Mouse (Mus musculus): ENCODE measurements around the gene Tyw3. TPM values are rescaled to one million over a fixed set of nuclear protein-coding genes. Genes with fewer than 3 reads are reported as not detected.

Gene Tyw3
- polyA plus RNA-seq, 1 experiment from 2014 or later = 13.1 TPM

DNA sequence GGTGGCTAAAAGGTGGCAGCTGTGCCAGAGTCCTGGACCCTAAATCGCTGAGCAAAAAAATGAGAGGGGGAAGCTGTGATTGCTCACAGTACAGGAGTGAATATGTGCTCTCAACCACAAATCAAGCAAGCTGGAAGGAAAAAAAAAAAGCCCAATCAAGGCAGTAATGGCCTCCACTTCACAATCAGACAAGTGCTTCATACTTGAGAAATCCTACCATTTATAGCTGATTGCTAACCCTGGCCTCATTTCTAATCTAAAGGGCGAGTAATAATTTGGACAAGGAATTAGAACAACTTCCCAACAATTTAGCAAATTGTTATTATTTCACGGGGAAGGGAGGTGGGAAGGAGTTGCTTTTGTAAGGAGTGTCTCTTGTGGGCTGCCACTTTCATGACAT is 31.5 kb downstream of the Tyw3 start:
- no peak for DNase-seq (ENCODE audit: low spot score)

DNA sequence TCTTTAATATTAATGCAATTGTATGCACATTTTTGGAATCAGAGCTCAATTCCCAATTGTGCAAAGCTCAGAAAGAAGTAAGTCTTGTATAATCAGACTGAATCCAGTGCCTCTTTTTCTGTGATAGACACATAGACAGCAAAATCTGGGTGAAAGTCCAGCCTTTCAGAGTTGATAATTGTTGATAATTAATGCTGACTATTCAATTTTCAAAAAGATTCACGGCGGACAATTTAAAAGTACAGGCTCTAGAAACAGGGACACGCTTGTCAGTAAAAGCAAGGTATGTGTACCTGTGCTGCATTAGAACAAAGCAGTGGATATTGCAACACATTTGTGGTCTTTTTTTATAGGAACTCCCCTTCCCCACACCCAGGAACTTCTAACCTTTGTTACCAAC is 34.7 kb downstream of the Tyw3 start:
- no peak for DNase-seq (ENCODE audit: low spot score)

GRCm38 (mm10) chr3:154551035-154551411 is 45.9 kb downstream of the Tyw3 start:
- DNase-seq (ENCODE audit: low spot score) = no peak

DNA sequence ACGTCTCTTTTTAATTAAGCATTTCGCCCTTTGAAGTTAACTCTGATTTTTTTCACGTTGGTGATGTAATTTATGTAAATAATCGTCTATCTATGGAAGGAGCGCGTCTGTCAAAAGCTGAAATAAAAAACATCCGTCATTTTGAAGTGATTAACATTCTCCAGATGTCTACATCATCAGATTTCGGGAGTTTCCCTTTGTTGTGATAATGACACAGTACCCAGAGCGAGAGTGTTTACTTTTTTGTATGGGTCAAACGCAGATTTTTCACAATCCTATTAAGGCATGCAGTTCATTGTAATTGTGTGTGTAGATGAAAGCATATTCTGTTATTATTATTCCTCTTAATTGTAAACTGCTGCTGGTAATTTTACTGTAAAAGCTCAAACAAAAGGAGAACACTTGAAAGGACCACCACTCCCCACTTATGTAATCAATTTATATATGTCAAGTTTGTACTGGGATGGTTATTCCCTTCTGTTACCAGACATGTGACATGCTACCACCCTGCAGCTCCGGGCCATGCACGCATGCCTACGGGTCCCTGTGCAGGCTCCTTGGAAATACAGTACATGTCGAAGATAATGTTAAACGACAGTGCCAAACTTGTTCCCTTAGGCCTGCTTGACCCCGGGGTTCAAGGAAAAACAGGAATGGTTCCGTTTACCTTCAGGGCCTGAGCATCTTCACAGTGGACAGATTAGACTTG is 46.4 kb downstream of the Tyw3 start:
- no peak for DNase-seq (ENCODE audit: low spot score)

- DNase-seq (ENCODE audit: low spot score) = no peak
These were observed 48.0 kb downstream of the Tyw3 start for GRCm38 (mm10) chr3:154548868-154549301.

- no peak for DNase-seq (ENCODE audit: low spot score)
These were observed 49.1 kb downstream of the Tyw3 start for GRCm38 (mm10) chr3:154547549-154548426.

DNA sequence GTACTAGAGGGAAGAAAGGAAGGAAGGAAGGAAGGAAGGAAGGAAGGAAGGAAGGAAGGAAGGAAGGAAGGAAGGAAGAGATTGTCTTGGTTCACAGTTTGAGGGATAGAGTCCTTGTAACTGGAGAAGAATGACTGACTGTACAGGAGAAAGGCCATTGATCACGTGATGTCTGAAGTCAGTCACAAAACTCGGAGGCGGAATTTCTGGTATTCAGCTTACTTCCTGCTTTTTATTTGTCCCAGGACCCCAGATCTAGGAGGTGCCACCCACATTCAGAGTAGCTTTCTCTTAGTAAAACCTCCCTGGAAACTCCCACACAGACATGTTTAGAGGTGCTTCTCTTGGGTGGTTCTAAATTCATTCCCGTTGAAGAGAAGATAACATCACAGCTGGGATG is 50.7 kb downstream of the Tyw3 start:
- no peak for DNase-seq (ENCODE audit: low spot score)

DNA sequence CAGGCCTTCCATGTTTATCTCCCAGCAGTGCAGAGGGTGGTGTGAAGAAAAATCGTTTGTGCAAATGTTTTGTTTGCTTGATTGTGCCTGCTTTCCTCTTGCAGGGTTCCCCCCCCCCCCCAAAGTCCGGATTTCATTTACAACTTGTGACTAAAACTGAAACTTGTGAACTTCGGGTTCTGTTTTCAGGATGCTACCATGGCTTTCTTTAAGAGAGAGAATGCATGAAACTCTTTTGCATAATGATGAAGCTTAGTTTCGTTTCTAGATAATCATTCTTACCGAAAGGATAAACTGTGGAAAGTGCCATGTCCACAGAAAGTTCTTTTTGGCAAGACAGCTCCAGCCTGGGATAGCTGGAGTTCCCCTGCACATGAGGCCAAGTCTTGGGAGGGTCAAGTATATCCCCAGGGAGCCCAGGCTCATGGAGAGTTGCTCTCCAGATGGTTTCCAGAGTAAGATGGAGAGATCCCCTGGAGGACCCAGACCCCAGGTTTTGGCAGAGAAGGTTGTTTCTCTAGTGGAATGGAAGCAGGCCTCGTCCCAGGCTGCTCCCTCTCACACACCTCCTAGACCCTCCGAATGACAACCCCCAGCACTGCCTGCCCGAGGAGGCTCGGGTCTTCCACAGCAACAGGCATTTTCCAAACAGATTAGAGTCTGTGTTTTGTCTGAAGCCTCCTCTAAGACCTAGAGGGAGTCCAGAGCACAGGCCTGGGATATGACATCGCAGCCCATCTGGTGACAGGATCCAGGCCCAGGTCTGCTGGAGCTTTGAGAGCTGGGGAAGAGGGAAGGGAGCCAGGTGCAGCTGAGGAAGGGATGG is 56.6 kb downstream of the Tyw3 start:
- no peak for DNase-seq (ENCODE audit: low spot score)

- DNase-seq (ENCODE audit: low spot score) = no peak
These were observed 60.8 kb downstream of the Tyw3 start for GRCm38 (mm10) chr3:154536134-154536533.

DNA sequence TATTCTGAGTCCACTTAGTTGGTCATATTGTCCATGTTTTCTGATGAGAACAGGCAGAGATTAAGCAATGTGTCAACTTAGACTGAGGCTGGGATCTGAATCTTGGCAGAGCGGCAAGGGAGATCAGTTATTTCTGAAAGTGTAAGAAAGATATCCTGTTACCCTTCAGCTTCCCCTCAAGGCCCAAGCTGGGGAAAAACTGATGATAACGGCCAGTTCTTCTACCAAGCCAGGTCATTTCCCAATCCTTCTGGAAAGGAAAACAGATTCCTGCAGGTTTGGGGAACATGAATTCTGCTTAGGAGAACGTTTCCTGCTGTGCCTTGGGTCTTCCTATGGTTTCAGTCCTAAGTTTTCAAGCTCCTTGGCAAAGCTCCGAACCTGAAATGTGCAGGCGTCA is 63.7 kb downstream of the Tyw3 start:
- DNase-seq (ENCODE audit: low spot score) = no peak

DNA sequence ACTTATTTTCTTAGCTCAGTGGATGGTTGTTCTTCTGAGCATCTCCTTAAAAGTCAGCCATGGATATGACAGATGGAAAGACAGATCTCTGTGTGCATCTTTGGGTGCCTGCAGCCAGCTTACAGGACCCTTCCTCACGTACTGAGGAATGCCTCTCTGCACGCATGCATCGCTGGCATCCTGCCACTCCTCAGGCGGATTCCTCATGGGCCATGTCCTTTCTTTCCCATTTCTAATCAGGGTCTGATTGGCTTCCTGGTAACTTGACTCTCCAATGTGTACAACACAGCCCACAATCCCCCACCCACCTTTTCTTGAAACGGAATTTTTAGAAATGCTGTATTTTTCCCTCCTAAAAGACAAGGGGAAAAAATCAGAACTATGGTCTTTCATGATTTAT is 67.9 kb downstream of the Tyw3 start:
- DNase-seq (ENCODE audit: low spot score) = no peak

GRCm38 (mm10) chr3:154526610-154527009 is 70.3 kb downstream of the Tyw3 start:
- DNase-seq (ENCODE audit: low spot score) = no peak

Other genes starting within 250 kb of the Tyw3 start
- gene Cryz, start 393 bp downstream of the Tyw3 start, polyA plus RNA-seq (2015; fragmentation: Nextera tagmentation; extraction: Ambion mirVana) = 4.2 and 4.5 TPM in 2 replicates
- 0.44 and 0.55 TPM in 2 replicates for gene Erich3, start 66.8 kb upstream of the Tyw3 start, polyA plus RNA-seq (2015; fragmentation: Nextera tagmentation; extraction: Ambion mirVana)